Mouse (Mus musculus): ENCODE data around the gene Btbd19.

Btbd19 gene

DNA sequence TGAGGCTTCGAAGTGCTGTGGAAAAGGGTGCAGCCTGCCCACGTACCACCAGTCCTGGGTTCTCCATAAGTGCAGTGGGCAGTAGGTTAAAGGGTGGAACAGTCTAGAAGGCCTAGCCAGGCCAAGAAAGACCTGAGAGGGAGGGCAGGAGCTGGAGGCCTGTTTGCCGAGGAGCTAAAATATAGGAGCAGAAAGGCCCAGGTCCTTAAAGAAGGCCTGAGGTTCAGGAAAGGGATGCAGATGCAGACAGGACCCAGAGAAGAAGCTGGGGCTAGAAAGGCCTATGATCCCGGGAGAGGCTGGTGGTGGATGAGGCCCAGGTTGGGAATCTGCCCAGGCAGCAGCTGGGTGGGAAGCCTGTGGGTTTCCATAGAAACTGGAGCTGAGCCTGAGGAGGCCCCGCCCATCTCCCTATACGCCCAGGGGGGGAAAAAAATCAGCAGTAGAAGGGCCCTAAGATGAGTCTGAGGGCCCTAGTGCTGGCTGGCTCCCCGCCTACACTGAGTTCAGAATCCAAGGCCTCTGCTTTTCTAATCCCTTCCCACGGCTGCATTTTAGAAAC, at the start of gene Btbd19:
Gene Btbd19, minus strand, starts transcription at position 378 of the 562 bp plus-strand sequence.
- in situ Hi-C loops (cut with MboI; ENCODE audit: low sequenced_read_pairs) = no loop called here

DNA sequence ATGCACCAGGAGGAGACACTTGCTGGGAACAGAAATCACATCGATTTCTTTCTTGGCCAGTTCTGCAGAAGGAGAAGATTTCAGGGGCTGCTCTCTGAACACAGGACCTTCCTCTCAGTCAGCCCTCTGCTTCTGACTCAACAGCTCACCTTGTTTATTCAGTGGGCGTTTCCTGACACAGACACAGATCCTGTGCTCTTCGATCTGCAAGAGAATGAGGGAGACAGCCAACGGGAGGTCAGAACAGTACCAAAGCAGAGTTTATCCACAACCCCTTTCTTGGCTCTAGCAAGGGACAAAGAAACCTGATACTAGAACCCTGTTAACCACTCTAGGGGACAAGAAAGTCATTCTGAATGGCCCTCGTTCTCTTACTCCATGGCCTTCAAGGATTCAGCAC, 44.4 kb upstream of the Btbd19 start:
- in situ Hi-C loops (cut with MboI; ENCODE audit: low sequenced_read_pairs) = no loop called here

DNA sequence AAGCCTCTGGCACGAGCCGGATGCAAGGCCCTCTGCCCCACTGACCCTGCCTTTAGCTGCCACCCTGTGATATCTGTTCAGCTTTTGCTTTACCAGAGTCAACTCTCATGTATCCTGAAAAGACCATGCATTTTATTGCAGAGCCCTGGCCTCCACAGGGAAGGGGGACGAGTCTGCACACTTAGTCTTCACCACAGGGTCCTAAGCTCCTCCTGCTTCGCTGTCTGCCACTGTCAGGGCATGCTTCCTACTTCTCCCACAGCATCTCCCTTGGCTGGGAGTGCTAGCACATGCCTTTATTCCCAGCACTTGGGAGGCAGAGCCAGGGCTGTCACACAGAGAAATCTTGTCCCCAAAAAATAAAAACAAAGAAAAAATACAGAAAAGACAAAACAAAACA, 35.7 kb upstream of the Btbd19 start:
- in situ Hi-C loops (cut with MboI; ENCODE audit: low sequenced_read_pairs) = no loop called here

DNA sequence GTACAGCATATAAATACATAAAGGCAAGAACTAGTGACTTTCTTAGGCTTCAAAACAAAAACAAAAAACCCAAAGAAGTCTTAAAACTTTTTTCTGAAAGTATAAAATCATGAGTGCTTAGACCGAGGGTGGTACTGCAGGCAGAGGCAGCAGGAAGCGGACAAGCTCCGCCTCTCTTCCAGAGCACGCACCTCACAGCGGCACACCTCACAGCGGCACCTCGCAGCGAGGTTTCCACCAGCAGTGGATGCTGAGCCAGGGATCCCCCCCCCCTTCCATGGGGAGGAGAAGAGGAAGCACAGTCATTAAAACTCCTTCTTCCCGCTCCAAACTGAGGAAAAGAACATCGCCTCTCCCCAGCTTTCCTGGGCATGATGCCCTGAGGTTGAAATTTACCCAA, 34.1 kb upstream of the Btbd19 start:
- in situ Hi-C loops (cut with MboI; ENCODE audit: low sequenced_read_pairs) = no loop called here

DNA sequence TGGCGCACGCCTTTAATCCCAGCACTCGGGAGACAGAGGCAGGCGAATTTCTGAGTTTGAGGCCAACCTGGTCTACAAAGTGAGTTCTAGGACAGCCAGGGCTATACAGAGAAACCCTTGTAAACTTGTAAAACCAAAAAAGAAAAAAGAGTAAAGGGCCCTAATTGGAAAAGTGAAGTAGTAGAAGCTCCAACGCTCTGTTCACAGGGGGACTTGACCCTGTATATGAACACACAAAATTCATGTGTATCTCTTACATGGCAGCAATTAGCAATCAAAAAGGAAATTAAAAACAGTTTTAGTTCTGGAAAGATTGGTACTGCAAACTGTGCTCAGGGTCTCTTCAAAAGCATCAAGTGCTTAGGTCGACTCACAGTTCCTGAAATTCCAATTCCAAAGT, 30.8 kb upstream of the Btbd19 start:
- in situ Hi-C loops (cut with MboI; ENCODE audit: low sequenced_read_pairs) = no loop called here

DNA sequence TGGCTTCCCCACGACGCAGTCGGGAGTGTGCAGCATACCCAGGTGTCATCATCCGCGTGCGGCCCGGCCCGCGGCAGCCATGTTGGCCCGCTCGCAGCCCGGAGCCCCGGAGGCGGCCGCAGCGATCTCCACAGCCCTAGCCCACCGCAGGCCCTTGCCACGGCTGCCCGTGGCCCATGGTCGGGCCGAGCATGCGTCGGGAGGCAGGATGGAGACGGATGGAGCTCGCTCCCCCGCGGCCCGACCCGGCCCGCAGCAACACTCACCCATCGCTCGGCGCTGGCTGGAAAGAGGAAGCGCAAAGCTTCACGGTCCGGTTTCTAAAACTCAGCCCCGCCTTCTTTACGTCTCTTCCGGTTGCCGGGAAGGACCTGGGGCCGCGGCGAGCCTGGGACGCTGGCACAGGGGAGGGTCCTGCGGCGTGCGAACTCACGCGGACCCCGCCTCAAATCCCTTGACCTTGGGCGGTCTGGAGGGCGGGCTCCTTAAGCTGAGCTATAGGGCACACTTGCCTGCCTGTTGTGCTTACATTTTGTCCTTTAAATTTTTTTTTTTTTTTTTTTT, 30.3 kb upstream of the Btbd19 start, which contains the start of gene Rps8:
Gene Rps8, minus strand, starts transcription at position 452 of the 564 bp plus-strand sequence.
- in situ Hi-C loops (cut with MboI; ENCODE audit: low sequenced_read_pairs) = no loop called here

DNA sequence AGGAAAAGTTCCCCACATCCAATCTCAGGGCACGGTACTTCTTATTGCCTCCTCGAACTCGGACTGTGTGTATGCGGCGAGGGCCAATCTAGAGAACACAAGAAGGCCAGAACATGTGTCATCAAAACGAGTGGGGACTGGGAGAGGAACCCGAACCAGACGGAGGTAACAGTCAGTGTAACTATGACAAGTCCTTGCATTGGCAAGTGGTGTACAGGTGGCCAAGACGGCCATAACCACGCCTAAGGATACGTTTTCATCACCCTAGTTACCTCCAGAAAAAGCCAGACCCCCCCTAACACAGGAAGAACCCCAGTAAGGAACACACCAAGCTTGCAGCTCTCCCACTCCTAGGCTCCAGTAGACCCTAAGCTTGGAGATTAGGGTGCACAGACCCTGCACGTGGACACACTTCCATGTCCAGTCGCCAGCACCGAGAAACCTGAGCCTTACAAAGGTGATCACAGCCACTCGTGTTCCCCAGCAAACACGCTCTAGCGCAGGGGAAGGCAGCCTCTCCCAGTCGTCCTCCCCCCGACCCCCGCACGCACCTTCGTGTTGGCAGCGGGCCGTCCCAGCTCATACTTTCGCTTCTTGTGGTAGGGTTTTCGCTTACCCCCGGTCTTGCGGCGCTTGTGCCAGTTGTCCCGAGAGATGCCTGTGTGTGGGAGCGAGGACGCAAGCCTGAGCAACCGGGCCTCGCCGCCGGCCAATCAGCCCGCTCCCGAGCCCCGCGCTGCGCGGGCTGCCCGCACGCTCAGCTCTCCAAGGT, 29.7 kb upstream of the Btbd19 start:
- in situ Hi-C loops (cut with MboI; ENCODE audit: low sequenced_read_pairs) = no loop called here

DNA sequence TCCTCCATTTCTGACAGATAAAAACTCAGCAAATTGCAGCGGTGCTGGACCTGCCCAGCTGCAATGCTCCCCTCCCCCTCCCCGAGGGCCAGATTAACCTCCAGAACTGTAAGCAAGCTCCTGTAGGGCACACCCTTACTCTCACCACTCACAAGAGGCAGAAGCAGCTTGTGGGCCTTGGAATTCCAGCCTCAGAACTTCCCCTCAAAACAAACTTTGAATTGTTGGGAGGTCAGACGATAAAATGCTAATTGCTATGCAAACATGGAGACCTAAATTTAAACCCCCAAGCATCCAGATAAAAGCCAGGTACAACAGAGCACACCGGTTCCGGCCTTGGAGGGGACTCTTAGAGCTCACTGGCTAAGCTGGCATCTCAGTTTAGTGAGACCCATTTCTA, 27.2 kb upstream of the Btbd19 start:
- in situ Hi-C loops (cut with MboI; ENCODE audit: low sequenced_read_pairs) = no loop called here

DNA sequence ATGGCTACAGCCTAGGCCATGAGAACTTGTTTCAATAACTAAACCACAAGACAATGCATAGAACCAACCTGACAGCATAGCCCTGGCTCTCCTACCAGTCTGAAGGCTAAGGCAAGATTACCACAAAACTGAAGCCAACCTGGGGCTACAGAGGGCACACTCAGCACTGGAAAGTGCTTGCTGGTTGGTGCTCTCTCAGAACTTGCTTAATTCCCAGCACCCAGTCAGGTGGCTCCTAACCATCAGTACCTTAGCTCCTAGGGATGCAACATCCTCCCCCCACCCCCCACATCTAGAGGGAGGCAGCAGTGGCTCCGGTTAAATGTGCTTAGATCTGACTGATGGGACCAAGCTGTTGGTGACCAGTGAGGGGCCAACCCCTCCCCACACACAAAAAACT, 25.9 kb upstream of the Btbd19 start:
- in situ Hi-C loops (cut with MboI; ENCODE audit: low sequenced_read_pairs) = no loop called here

DNA sequence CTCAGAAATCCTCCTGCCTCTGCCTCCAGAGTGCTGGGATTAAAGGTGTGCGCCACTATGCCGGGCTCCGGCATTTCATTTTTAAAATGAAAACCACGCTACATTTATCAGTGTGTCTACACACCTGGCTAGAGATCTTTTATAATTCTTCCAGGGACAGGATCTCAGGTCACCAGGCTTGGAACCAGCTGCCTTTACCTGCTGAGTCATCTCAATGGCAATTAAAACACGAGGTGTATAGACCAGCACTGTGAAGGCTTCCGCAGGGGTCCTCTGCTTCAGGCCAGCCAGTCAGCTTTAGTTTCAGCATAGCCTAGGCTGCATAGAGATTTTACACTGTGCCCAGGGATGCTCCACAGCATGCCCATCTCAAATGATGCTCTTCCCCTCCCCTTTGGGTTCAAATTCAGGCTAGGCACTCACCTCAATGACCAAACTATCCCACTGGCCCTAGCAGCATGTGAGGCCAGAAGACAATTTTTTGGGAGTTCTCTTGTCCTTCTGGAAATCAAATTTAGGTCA, 24.7 kb upstream of the Btbd19 start:
- in situ Hi-C loops (cut with MboI; ENCODE audit: low sequenced_read_pairs) = no loop called here

DNA sequence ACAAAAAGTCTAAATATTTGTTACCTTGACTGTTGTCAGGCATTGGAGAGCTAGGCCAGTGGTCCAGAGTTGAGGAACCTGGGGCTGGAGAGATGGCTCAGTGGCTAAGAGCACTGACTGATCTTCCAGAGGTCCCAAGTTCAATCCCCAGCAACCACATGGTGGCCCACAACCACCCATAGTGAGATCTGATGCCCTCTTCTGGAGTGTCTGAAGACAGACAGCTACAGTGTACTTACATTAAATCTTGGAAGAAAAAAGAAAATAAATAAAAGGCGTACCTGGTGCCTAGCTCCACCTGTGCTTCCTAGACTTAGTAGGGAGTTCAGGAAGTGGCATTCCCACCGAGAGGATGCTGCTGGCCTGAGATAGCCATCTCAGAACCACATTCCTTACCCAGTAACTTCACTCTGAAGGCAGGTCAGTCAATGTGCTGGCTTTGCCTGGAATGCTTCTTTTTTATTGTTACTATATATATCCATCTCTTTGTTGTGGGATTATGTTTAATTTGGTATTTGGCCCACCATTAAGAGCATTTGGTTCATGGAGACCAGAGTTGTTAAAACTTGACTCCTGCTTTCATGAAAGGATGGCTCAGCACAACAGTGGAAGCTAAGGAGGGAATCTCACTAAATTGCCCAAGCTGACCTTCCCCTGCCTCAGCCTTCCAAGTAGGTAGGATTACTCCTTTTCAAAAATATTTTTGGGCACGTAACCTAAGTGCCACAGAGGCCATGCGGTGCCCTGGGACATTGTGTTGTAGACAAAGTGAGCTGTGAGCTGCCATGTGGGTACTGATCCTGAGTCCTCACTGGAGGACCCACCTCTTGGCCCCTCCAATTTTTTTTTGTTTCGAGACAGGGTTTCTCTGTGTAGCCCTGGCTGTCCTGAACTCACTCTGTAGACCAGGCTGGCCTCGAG, 24.0 kb upstream of the Btbd19 start:
- in situ Hi-C loops (cut with MboI; ENCODE audit: low sequenced_read_pairs) = loop anchor here (10.0 kb wide), 1 partner anchor 125 kb away; no protein-coding TSS in a partner anchor

DNA sequence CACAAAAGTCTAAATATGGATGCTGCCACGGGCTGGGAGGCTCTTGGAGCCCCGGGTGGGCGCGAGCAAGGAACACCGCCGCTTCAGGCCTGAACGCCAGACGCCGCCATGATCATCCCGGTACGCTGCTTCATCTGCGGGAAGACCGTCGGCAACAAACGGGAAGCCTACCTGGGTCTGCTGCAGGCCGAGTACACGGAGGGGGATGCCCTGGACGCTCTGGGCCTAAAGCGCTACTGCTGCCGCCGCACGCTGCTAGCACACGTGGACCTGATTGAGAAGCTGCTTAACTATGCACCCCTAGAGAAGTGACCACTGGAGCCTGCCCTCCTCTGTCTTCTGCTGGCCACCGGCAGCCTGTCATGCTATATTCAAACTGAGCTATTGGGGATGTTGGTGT, 23.3 kb upstream of the Btbd19 start:
- in situ Hi-C loops (cut with MboI; ENCODE audit: low sequenced_read_pairs) = loop anchor here (10.0 kb wide), 1 partner anchor 124 kb away; no protein-coding TSS in a partner anchor

DNA sequence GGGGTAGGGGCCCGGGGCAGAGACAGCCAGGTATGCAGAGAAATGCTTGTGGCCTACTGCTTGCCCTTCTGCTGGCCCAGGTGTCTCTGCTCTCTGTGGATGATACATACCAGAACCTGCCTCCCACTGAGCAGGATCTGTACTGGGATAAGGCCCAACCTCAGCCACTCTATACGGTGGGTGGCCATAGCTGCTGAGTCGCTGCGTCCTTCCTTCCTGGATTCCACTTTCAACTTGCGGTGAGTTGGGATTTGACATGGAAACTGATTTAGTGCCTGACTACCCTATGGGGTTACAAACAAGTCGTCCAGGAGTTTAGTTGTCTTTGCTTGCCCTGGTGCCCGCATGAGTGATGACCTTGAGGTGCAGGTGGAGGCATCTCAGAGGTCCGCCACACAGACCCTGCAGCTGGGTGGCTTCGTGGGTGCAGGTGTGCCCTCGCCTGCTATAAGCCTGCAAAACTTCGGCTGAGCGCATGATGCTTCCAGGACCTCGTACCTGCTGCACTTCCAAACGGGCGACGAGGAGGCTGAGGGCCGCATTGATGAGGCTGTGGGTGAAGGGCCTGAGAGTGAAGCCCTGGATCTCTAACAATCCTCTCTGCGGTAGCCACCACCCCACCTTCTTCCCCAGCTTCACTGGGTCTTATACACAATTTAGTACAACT, 22.7 kb upstream of the Btbd19 start:
- in situ Hi-C loops (cut with MboI; ENCODE audit: low sequenced_read_pairs) = loop anchor here (10.0 kb wide), 1 partner anchor 123 kb away; no protein-coding TSS in a partner anchor

DNA sequence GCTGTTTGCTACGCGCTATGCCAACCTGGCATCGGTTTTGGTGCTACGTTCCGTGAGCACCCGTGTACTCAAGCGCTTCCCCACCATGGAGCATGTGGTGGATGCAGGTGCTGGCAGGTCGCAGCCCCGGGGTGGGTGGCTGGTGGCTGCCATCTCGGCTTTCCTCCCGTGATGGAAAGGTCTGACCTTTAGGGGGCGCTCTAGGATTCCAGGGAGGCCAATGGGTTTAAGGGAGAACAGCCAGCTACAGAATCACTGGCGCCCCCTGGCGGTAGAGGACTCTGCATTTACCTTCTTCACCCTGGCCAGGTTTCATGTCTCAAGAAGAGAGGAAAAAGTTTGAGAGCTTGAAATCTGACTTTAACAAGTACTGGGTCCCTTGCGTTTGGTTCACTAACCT, 20.7 kb upstream of the Btbd19 start:
- in situ Hi-C loops (cut with MboI; ENCODE audit: low sequenced_read_pairs) = loop anchor here (10.0 kb wide), 1 partner anchor 121 kb away; no protein-coding TSS in a partner anchor

DNA sequence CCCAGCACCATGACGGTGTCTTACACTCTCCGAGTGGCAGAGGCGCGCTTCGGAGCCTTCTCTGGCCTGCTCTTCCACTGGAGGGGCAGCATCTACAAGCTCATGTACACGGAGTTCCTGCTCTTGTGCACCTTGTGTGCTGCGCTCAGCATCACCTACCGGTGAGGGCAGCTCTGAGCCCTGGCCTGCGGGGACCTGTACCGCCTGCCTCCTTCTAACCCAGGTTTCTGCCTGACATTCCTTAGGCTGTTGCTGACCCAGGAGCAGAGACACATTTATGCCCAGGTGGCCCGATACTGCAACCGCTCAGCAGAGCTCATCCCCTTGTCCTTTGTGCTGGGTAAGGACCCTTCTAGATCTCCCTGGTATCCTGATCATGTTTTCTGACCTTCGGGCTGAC, 19.7 kb upstream of the Btbd19 start:
- in situ Hi-C loops (cut with MboI; ENCODE audit: low sequenced_read_pairs) = loop anchor here (10.0 kb wide), 1 partner anchor 120 kb away; no protein-coding TSS in a partner anchor

DNA sequence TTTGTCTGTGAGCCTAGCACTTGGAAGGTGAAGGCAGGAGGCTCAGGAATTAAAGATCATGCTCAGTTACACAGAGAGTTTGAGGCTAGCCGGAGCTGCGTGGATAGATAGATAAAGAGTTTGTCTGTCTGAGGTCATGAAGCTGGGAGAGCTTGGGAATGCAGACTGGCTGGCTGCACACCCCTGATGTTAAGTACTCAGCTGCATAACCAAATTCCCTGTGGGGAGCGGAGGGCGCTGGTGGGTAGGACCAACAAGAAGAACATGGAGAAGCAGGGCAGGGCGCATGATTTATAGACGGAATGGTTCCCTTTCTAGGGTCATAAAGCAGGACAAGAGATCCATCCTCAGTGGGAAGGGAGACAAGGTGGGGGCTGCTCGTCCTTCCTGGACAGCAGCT, 17.5 kb upstream of the Btbd19 start:
- in situ Hi-C loops (cut with MboI; ENCODE audit: low sequenced_read_pairs) = loop anchor here (10.0 kb wide), 1 partner anchor 118 kb away; no protein-coding TSS in a partner anchor

DNA sequence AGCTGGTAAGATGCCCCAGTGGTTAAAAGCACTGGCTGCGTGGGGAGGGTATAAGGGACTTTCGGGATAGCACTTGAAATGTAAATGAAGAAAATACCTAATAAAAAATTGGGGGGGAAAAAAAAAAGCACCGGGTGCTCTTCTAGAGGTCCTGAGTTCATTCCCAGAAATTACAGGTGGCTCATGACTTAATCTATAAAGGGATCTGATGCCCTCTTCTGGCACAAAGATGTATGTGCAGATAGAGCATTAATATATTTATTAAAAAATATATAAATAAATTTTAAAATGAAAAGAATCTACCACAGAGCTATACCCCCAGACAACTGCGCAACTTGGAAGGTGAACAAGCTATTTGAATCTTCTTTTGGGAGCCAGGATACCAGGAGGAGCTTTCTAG, 15.1 kb upstream of the Btbd19 start:
- in situ Hi-C loops (cut with MboI; ENCODE audit: low sequenced_read_pairs) = loop anchor here (10.0 kb wide), 1 partner anchor 116 kb away; no protein-coding TSS in a partner anchor

DNA sequence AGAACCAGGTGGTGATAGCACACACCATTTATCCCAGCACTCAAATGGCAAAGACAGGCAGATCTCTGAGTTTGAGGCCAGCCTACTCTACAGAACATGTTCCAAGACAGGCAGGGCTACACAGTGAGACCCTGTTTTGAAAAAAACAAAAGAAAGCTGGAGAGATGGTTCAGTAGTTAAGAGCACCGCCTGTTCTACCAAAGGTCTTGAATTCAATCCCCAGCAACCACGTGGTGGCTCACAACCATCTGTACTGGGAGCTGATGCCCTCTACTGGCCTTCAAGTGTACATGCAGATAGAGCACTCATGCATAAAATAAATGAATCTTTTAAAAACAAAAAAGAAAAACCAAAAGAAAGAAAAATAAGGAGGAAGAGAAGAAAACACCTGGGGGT, 13.7 kb upstream of the Btbd19 start:
- in situ Hi-C loops (cut with MboI; ENCODE audit: low sequenced_read_pairs) = no loop called here

DNA sequence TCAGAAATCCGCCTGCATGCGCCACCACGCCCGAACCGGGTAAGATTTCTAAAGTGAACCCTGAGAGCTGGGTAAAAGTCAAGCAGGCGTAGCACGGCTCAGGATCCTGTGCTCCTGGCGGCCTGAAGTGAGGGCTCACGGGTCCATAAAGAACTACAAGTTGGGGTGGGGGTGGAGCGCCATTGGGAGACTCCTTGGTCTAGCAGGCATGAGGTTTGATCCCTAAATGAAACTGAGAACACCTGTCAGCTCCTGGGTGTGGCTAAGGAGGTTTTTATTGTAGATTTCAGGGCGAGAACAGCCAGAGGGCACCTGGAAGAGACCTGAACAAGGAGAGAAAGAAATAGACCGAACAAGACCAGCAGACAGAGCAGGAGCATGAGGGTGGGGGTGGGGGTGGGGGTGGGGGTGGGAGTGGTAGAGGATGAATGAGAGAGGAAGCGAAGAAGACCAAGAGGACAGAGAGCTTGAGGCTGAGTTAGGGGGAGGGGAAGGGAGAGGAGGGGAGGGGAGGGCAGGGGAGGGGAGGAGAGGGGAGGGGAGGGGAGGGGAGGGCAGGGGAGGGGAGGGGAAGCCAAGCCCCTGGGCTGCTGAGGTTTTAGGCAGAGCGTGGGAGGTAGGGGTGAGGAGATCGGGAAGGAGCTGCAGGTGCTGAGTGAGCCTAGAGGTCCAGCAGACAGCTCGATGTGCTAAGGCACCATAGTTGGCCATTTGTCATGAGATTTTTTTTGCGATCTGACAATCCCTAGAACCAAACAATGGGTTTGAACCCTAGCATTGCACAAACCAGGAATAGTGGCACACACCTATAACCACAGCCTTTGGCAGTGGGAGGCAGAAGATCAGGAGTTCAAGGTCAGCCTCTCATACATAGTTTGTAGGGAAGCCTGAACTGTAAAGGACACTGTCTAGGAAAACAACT, 13.0 kb upstream of the Btbd19 start:
- in situ Hi-C loops (cut with MboI; ENCODE audit: low sequenced_read_pairs) = no loop called here
